Mouse (Mus musculus) lung, adult 18-20 months (tissue): ENCODE measurements around the gene Prr3.
"Not testable (repeated sequence)": the region's sequence is repeated elsewhere in the genome, so short reads cannot be mapped to it uniquely, and the experiment has no call there.

Experiments used
- DNase-seq, 2 experiments: peaks; one replicate each; pipeline ENCODE4 v3.0.0; 2022; ENCODE audit warnings: mixed read lengths in 2 of 2

Gene Prr3

DNA sequence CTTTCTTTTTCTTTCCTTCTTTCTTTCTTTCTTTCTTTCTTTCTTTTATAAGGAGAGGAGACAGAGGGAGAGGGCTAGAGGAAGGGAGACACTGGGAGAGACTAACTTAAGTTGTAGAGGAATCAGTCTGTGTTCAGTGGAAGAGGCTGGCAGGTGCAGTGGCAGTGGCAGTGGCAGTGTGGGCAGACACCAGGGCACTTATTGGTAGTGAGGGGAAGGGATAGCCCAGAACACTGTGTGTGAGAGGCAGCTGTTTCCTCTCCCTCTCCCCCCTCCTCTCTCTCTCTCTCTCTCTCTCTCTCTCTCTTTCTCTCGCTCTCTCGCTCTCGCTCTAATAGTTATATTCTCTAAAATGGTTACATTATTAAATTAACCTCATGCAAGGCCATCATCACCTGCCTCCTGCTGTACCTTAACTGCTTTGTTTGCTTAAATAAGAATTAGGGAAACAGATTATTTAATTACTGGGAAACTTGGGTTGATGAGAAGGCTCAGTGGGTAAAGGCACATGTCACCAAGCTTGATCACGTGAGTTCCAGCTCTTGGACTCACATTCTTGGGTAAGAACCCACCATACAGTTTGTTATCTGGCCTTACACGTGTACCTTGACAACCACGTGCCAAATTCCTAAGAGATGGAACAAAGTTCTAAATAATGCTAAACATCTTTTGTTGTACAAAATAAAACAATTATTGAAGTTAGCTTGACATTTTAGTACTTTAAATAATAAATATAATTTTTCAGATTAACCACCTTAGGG is 18.7 kb upstream of the Prr3 start:
- DNase-seq: no peak

DNA sequence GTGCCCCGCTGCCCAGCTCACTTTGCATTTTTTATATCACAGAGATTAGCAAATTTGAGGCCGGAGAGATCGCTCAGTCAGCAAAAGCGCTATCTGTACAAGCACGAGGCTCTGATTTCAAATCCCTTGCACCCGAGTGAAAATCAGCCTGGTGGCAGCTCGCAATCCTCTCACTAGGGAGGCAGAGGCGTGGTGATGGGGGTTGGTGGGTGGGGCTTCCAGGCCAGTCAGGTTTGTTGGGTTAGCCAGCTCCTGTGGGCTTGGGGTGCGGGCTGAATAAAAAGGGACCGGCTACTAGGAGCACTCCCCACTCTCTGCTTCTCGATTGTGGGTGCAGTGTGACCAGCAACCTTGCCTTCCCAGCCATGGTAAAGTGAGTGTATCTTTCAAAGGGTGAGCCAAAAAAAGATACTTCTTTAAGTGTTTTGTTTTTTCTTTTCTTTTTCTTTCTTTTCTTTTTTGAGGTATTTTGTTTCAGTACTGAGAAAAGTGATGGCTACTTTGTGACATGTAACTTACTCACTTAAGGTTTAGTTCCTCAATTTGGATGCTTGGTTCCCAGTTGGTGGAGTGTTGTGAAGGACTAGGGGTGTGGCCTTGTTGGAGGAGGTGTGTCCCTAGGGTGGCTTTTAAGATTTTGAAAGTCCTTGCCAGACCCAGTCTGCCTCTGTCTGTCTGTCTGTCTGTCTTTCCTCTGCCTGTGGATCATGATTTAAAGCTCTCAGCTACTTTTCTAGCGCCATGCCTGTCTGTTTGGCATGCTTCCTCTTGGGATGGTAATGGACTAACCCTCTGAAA is 17.9 kb upstream of the Prr3 start:
- DNase-seq: peak; percentile 60 to 63

DNA sequence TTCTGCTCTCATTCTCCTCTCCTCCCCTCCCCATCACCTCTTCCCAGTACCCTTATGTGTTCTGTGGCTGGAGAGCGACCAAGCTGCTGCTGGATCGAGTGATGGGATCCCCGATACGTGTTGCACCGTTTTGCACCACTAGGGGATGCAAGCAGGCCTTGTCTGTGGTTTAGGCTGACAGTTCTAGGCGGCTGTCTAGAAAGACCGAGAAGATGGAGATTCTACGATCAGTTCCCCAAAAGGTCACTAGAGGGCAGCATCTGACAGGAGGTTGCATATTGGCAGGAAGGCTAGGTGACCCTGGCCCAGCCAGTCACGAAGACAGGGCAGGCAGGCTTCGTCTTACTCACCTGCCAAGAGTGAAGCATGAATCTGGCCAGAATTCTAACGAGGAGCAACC is 16.9 kb upstream of the Prr3 start:
- DNase-seq: peak; percentile 95 to 98

DNA sequence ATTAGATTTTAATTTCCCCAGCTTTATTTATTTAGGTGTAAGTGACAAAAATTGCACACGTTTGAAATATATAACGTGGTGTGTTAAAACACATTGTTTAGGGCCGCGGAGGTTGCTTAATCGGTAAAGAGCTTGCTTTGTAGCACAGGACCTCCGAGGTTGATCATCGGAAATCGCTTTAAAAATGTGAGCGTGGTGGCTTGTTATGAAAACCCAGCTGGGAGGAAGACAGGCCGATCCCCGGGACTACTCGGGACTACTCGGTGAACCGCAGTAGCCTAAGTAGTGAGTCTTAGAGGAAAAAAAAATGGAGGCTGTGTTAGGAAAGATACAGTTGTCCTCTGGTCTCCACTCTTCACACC is 14.8 kb upstream of the Prr3 start:
- DNase-seq: no peak

DNA sequence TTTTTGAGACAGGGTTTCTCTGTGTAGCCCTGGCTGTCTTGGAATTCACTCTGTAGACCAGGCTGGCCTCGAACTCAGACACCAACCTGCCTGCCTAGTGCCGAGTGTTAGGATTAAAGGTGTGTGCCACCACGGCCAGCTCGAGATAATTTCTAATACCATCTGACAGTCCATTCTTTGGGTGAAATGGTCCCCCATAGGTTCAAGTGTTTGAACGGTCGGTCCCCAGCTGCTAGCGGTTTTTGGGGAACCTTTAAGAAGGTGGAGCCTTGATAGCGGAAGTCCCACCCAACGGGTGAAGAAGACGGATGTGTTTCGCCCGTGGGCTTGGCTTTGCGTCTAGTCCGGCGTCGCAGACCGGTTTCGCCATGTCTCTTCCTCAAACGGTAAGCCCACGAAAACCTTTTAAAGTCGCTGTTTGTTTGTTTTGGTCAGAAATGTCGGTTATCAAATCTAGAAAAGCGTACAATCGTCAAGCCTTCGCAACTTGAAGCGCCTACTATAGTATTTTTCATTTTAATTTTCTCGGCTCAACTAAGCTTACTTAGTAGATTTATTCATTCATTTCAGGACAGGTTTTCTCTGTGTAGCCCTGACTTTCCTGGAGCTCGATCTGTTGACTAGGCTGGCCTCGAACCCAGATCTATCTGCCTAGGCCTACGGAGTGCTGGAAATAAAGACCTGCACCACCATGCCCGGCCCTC is 14.3 kb upstream of the Prr3 start:
- DNase-seq: peak; percentile 86 to 89

DNA sequence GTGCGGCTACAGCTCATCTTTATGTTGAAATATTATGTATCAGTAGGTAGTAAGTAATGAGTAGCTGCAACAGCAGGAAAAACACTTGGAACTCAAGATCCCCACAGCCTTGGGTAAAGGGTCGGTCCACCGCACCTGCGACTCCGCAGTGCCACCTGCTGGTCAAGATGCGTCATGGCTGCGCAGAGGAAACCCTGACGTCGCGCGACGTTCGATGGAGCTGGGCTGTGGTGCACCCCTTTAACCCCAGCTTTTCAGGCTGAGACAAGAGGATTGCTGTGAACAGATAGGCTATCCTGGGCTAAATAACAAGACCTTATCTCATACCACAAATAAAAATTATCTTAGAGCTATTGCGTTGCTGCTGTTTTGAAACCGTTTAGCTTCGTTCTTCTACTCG is 13.6 kb upstream of the Prr3 start:
- peak; percentile 75 to 81 for DNase-seq

DNA sequence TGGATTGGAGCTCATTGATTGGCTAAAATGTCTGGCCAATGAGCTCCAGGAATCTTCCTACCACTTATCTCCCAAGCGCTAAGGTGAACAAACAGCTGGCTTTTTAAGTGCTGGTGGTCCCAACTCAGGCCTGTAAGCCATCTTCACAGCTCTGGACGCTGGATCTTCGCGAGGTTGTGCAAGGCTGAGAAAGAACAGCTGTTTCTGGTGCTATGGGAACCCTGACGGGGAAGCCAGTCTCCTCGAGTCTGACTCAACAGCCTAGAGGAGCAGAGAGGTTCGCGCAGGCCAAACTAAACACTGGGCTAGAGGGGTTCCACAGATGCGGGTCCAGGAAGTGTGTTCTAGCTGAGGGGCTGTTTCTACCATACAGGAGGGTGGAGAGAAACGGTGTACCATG is 11.7 kb upstream of the Prr3 start:
- no peak for DNase-seq

DNA sequence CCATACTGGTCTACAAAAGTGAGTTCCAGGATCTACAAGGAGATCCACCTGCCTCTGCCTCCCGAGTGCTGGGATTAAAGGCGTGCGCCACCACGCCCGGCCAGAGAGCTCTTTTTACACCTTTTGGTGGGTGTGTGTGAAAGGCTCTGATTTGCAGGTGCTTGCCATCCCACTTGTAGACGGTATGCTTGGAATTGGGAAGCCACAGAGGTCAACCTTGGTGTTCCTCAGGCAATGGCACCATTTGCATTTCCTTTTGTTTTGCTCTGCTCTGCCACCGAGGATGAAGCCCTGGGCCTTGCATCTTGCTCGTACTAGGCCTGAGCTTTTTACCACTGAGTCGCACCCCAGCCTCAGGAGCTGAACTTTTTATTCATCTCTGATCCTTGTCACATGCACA is 1.7 kb upstream of the Prr3 start:
- DNase-seq: no peak

DNA sequence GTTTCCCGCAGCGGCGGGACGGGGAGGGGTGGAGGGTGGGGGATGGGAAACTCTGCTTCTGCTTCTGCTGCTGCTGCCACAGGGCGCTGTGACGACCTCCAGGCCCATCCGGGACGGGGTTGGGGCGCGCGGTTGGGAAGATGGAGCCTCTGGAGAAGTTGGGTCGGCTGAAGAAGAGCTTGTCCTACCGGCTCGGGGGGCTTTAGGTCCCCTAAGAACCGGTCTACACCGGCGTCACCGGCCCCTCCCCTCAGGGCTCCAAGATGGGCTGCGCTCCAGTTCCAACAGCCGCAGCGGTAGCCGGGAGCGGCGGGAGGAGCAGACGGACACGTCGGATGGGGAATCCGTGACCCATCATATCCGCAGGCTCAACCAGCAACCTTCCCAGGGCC is 323 bp upstream of the Prr3 start:
- peak; percentile 53 to 58 for DNase-seq

DNA sequence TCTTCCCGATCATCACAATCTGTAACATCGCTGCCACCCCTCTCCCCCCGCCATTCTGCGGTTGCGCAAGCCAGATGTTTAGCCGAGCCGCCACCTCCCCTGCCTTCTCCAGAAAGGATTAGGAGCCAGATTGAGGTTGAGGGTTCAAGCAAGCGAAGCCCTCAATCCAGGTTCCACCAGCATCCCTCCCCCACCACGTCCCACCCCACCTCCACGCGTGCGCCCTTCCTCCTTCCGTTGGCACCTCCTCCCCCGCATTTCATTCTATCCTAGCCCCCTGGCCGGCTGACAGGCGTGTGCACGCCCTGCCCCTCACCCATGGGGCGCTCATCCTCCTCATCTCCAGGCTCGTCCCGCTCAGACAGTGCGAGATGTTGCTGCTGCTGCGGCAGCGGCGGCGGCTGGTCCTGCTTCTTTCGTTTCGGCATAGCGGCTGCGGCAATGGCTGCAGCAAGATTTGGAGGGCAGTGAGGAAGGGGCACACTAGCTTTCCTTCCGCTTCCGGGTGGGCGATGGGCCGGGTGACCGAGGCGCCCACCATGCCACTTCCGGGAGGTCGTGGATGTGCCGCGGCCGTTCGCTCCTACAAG is 1.1 kb downstream of the Prr3 start:
- DNase-seq: peak in 1 of 2 experiments; percentile 41

DNA sequence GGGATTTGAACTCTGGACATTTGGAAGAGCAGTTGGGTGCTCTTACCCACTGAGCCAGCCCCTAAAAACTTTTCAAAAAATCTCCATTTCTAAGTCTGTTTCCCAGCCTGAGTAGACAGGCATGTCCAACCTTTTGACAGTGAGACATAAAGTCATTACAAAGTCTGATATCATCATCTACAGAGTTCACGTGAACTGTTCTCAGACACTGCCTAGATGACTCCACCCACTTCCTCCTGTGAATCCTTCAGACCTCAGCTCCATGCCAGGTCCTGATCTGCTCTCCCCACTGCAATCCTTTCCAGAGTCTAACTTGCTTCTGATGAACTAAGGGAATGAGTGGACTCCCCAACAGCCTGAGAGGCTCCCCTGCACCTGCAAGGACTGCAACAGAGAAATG is 7.9 kb downstream of the Prr3 start:
- DNase-seq: no peak

DNA sequence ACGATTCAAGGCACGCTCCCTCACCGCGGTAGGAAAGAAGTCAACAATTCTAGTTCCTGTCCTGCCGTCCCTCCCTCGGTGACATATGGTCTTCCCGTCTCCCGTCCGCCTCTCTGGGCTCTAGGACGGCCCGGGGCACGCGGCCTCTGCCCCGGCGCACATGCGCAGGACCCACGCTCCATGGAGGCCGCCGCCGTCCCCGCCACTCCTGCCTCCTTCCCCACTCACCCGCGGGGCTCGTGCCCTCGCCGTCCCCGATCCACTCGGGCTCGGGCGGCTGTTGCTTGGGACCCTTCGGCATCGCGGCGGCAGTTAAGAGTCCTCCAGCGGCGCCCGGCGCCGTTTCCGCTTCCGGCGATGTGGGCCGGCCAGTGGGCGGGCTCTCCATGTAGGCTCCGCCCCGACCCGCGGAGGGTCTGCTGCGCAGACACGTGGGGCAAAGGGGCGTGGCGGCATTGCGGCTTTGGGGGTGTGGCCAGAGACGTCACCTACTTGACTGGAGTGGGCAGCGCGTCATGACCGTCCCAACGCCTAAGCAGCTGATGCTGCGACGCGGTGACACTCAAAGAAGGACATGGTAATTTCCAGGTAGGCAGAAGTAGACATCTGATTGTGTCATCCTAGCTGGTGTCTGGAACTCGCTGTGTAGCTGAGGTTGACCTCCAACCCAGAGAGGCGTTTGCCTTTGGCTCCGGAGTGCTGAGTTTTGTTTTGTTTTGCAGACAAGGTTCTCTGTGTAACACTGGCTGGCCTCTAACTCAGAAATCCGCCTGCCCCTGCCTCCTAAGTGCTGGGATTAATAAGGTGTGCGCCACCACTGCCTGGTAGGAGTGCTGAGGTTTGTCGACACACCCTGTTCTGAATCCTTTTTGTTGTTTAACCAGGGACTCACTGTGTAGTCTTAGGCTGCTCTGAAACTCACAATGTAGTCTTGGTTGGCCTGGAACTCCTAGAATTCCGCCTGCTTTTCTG is 10.3 kb downstream of the Prr3 start, which contains the start of gene Abcf1:
Gene Abcf1 (minus strand): TSS at position 344 of the 972 bp plus-strand sequence.
- DNase-seq: peak; percentile 98

DNA sequence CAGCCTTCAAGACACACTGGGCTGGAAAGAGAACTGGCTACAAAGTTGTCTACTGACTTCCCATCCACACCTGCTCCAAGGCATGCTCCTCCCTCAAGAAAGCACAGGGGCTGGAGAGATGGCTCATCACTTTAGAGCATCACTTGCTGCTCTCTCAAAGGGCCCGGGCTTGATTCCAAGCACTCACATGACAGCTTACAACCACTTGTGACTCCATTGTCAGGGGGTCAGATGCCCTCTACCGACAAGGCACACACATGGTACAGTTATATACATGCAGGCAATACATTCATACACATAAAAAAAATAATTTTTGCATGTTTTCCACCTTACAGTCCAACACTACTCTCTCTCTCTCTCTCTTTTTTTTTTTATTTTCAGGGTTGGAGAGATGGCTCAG is 12.4 kb downstream of the Prr3 start:
- DNase-seq: no peak

DNA sequence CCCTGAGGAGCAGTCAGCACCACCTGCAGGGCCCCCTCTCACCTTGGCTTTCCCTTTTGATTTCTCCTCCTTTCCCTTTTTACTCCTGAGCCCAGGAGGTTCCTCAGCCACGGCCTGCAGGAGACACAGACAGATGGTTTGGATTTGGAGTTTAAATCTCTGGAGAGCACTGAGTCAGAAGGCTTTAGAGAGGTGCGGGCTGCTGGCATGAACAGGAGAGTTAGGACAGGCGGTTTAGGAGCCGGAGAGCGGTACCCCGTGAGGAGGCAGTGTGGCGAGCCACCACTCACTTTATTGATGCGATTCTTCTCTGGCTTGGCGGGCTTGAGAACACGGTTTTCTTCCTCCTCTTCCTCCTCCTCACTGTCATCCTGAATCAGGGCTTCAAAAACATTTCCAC is 16.8 kb downstream of the Prr3 start:
- no peak for DNase-seq

DNA sequence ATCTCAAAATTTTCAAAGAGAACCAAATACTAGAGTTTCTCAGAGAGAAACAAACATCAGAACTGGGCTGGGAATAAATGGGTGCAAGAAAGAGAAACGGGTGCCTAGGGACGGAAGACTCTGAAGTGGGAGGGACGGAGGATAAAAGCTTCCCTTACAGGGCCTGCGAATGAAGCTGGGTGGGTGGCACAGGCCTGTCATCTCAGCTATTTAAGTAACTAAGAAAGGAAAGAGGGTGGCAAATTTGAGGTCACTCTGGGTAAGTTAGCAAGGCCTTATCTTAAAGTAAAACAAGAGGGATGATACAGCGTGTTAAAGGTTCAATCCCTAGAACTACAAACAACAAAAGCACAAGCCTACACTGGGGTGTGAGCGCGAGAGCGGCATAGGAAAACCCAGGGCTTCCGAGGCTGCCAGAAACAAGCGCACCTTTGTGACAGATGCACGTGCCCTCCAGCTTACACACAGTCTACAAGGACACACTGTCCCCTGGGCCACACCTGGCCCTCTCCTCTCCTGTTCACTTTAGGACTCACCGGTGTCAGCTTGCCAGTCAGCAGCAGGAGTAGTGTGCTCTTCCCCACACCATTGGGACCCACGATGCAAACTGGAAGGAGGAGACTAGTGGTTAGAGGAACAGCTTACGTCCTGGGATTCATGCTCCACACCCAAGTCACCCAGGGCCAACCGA is 21.4 kb downstream of the Prr3 start:
- no peak for DNase-seq

DNA sequence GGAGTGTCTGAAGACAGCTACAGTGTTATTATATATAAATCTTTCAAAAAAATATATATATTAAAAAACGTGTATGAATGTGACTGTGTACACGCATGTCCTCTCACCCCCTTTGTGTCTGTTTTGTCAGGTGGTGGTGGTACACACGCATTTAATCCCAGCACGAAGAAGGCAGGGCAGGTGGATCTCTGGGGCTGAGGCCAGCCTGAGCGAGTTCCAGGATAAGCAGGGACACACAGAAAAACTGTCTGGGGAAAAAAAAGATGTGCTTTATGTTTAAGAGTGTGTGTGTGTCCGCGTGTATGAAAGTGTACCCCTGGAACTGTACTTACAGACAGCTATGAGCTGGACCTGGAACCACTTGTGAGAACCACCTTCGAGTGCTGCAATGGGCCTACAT is 25.4 kb downstream of the Prr3 start:
- DNase-seq: no peak

DNA sequence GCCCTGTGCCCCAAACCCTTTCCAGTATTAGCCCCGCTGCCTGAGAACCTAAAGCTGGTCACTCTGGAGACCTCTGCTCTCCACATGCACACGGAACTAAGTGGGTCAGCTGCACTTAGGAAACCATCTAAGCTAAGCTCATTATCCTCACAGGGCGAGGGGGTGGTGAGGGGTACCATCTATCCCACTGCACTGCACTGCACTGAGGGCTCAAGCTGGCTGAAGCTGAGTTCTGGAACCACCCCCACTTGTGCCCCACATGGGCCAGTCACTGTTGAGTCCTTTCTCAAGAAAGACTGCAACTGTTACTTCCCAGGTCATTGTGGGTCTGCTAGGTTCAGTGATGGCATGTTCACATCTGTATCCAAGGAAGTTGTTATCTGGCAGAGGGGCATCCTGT is 27.5 kb downstream of the Prr3 start:
- not testable (repeated sequence) for DNase-seq

DNA sequence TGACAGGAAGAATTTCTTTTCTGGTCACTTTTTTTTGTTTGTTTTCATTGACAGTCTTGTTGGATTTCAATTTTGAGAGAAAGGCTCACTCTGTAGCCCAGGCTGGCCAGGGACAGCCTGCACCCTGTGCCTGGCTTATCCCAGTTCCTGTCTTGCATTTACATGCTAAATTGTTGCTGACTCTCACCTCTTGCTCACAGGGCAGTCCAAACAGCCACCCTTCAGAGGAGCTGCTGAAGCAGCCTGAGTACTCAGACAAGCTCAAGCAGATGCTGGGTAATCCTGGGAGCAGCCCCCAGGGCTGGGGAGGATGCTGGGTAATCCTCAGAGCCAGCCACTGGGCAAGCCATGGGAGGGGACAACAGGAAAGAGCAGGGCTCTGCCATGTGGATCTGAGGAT is 29.1 kb downstream of the Prr3 start:
- not testable (repeated sequence) for DNase-seq

DNA sequence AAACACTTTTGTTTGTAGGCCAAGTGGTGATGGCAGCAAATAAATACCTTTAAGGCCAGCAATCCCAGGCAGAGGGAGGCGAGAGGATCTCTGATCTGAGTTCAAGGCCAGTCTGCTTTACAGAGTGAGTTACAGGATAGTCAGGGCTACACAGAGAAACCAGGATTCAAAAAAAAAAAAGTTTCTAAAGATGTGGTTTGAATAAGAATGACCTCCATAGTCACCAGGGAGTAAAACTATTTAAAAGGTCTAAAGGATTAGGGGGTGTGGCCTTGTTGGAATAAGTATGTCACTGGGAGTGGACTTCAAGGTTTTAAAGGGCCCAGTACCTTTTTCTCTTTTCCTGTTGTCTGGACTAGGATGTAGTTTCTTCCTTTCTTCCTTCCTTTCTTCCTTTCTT is 40.1 kb downstream of the Prr3 start:
- no peak for DNase-seq

DNA sequence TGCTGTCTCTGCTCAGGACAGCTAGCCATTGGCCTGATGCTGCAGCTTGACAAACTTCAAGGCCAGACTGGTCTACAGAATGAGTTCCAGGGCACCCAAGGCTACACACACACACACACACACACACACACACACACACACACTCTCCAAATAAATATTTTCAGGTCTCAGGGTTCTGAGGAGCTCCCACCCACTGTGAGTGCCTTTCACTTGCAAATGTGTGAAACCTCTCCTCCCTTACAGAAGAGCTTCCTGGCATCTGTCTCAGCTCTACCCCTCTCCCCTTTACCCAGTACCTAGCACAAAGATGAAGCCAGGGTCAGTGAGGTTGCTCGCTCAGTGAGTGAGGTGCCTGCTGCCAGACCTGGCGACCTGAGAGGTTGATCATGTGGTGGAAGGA is 40.9 kb downstream of the Prr3 start:
- DNase-seq: no peak

DNA sequence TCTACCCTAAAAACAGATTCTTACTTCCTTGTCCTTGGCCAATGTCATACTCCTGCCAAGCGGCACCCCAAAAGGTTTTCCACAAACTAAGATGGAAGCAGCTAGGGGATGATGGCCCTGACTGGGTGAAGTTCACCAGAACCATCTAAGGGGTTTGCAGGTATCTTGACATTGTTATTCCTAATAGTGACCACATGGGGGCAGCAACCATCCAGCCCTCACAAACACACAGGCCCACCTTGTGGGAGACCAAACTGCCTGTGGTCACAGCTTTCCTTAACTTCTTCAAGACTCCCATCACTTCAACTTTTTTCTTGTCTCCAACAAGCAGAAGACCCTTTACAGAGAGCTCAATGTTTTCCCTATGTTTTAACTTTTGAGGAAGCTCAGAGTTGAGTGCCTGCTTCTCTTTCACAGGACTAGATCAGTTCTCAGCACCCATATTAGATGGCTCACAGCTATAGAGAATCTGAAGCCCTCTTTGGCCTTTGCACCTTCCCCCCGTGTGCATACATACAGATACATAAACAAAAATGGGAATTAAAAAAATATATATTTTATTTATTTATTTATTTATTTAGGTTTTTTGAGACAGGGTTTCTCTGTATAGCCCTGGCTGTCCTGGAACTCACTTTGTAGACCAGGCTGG is 42.2 kb downstream of the Prr3 start:
- DNase-seq: peak; percentile 46 to 53
